Mouse (Mus musculus) hindbrain, embryonic 13.5 days (tissue): ENCODE data around the gene Cep170b. TPM values are rescaled to one million over a fixed set of nuclear protein-coding genes. Genes with fewer than 3 reads are reported as not detected.

Source experiments
- ATAC-seq: fragments of 200-750 bp; cut with Nextera tagmentation; 2 replicates; pipeline ENCODE4 v1.8.0; 2017; ENCODE audit warnings: moderate TSS enrichment; ENCODE audit not compliant: low FRiP score
- H3K27ac ChIP-seq: fragments of 300-500 bp; sonication (generic); 2 replicates; pipeline ENCODE4 v1.5.1; 2015; ENCODE audit warnings: inconsistent platforms, mild to moderate bottlenecking, moderate library complexity
- H3K27me3 ChIP-seq: fragments of 300-500 bp; sonication (generic); 2 replicates; pipeline ENCODE4 v1.6.1; 2015; ENCODE audit warnings: mild to moderate bottlenecking, inconsistent platforms
- H3K36me3 ChIP-seq: fragments of 300-500 bp; sonication (generic); 2 replicates; pipeline ENCODE4 v1.6.1; 2015; ENCODE audit warnings: mild to moderate bottlenecking, inconsistent platforms
- H3K4me1 ChIP-seq: fragments of 300-500 bp; sonication (generic); replicated peaks from 2 replicates; pipeline ENCODE4 v1.6.1; 2015; ENCODE audit warnings: inconsistent platforms
- H3K4me2 ChIP-seq: fragments of 300-500 bp; sonication (generic); 2 replicates; pipeline ENCODE4 v1.6.1; 2015; ENCODE audit warnings: inconsistent platforms, mild to moderate bottlenecking, moderate library complexity
- H3K4me3 ChIP-seq: fragments of 300-500 bp; sonication (generic); 2 replicates; pipeline ENCODE4 v1.5.1; 2015; ENCODE audit warnings: mild to moderate bottlenecking, inconsistent platforms
- H3K9ac ChIP-seq: fragments of 300-500 bp; sonication (generic); 2 replicates; pipeline ENCODE4 v1.6.1; 2015; ENCODE audit warnings: mild to moderate bottlenecking, inconsistent platforms
- H3K9me3 ChIP-seq: fragments of 300-500 bp; sonication (generic); 2 replicates; pipeline ENCODE4 v1.6.1; 2016; ENCODE audit warnings: inconsistent platforms
- WGBS: fragments of 180-500 bp; shearing (Covaris S2); methylation state at CpG from one replicate; pipeline ENCODE4 v1.1.7; 2015; 5-methylcytosine and 5-hydroxymethylcytosine counted together
- microRNA-seq: library from miRNA; unstranded; fragments of <30 nt; microRNA quantifications from one replicate; pipeline ENCODE4, GENCODE M21; 2016
- polyA plus RNA-seq: library from polyadenylated mRNA; unstranded; fragments of >200 nt; fragmentation: Nextera tagmentation; extraction: Ambion mirVana; gene quantifications from 2 replicates; pipeline ENCODE4 v1.2.1, GENCODE M21; 2015

Gene Cep170b
- polyA plus RNA-seq, 1 experiment from 2014 or later = 24.2 TPM

DNA sequence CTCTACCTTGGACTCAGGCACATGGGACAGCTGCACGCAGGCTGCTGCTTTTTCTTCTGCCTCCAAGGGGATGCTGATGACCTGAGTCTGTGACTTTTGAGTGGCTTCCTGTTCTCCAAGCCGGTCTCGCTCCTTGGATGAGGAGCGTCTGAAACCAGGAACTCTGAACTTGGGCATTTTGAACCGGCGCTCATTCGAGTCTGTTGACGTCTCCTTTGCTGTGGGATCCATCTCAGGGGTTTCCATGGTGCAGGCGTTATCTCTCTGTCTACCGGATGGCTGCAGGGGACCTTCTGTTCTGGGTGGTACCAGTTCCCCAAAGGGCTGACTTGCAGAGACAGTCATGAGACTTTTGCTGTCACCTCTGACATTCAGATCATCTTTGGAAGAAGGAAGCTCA, 54.2 kb downstream of the Cep170b start:
- no peak overlapping the region for H3K9ac ChIP-seq
- no peaks in the 10 kb centered on the region for H3K36me3 ChIP-seq
- H3K9me3 ChIP-seq = peaks cover 5% of the 10 kb centered on the region; the same call in 1 of the 2 replicates
- no peaks in the 10 kb centered on the region for H3K4me1 ChIP-seq
- no peak overlapping the region for H3K27ac ChIP-seq
- no peak overlapping the region for H3K4me3 ChIP-seq
- no peak overlapping the region for H3K4me2 ChIP-seq
- 95% methylated on average over 10 of the region's 10 CpGs for WGBS
- ATAC-seq = no peak
- H3K27me3 ChIP-seq = no peaks in the 10 kb centered on the region

GRCm38 (mm10) chr12:112791026-112791425, 70.8 kb downstream of the Cep170b start:
- Histone ChIP-seq H3K9me3 (no peaks in the 10 kb centered on the region), H3K4me3 (no peak overlapping the region), H3K27ac (no peak overlapping the region), H3K9ac (no peak overlapping the region), H3K4me1 (peaks cover 14% of the 10 kb centered on the region), H3K4me2 (no peak overlapping the region), H3K36me3 (no peaks in the 10 kb centered on the region), H3K27me3 (0 out of 2 replicates have a peak, but pooled peaks cover 7% of the 10 kb centered on the region)
- WGBS = 84% methylated on average over 8 of the region's 8 CpGs
- ATAC-seq = no peak

DNA sequence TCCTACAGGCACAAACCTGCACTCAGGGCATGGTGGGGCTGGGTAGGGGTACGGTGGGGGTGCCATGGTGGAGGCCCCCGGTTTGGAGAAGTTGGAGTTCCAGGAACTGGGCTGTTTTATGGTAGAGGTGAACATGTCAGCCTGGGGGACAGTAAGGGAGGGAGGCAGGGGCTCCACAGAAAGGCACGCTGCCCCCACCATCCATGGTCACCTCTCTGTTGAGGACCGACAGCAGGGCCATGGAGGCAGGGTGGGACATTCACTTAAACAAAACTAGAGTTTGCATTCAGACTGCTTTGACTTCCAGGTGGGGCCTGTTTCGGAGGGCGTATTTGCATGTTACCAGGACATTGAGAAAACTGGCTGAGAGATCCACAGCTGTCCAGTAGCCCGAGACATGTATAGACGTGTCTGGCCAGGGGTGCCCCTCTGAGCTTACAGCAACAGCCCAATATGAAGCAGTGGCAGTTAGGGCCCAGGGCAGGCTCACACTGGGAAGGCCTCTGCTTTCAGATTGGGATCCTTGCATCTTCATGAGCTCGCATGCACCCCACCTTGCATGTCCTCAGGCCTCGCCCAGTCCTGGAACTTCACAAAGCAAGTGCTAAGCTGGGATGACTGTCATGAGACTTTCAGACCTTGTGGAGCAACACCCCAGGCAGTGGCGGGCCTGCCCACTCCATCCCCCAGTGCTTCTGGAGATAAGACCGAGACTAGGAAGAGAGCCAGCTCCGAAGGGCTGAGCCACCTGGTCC, 73.5 kb downstream of the Cep170b start:
- H3K36me3 ChIP-seq = no peaks in the 10 kb centered on the region
- no peak overlapping the region for H3K27ac ChIP-seq
- H3K4me1 ChIP-seq = peaks cover 25% of the 10 kb centered on the region
- H3K9ac ChIP-seq = no peak overlapping the region
- no peak overlapping the region for H3K4me2 ChIP-seq
- no peaks in the 10 kb centered on the region for H3K9me3 ChIP-seq
- H3K4me3 ChIP-seq = no peak overlapping the region
- H3K27me3 ChIP-seq = 0 out of 2 replicates have a peak, but pooled peaks cover 15% of the 10 kb centered on the region
- 76% methylated on average over 13 of the region's 13 CpGs for WGBS
- ATAC-seq = no peak

- 38% methylated on average over 7 of the region's 7 CpGs for WGBS
- no peaks in the 10 kb centered on the region for H3K36me3 ChIP-seq
- peaks cover 25% of the 10 kb centered on the region for H3K4me1 ChIP-seq
- H3K27me3 ChIP-seq = peaks cover 21% of the 10 kb centered on the region
- H3K4me2 ChIP-seq = no peak overlapping the region
- no peak overlapping the region for H3K27ac ChIP-seq
- no peak for ATAC-seq
- H3K4me3 ChIP-seq = no peak overlapping the region
- H3K9ac ChIP-seq = no peak overlapping the region
- H3K9me3 ChIP-seq = no peaks in the 10 kb centered on the region
Observed at GRCm38 (mm10) chr12:112794356-112794816, 74.1 kb downstream of the Cep170b start.

- Histone ChIP-seq H3K4me3 (no peak overlapping the region), H3K4me2 (no peak overlapping the region), H3K9ac (no peak overlapping the region), H3K4me1 (peaks cover 25% of the 10 kb centered on the region), H3K27me3 (peaks cover 27% of the 10 kb centered on the region), H3K9me3 (no peaks in the 10 kb centered on the region), H3K27ac (no peak overlapping the region), H3K36me3 (no peaks in the 10 kb centered on the region)
- no peak for ATAC-seq
- WGBS = 86% methylated on average over 5 of the region's 5 CpGs
Observed at GRCm38 (mm10) chr12:112794998-112795397, 74.7 kb downstream of the Cep170b start.

- 78% methylated on average over 12 of the region's 18 CpGs for WGBS
- H3K4me1 ChIP-seq = peaks cover 25% of the 10 kb centered on the region
- H3K4me3 ChIP-seq = no peak overlapping the region
- no peak overlapping the region for H3K9ac ChIP-seq
- H3K27ac ChIP-seq = no peak overlapping the region
- no peak for ATAC-seq
- H3K27me3 ChIP-seq = peaks cover 32% of the 10 kb centered on the region
- no peaks in the 10 kb centered on the region for H3K36me3 ChIP-seq
- H3K9me3 ChIP-seq = no peaks in the 10 kb centered on the region
- no peak overlapping the region for H3K4me2 ChIP-seq
Observed at GRCm38 (mm10) chr12:112795466-112796104, 75.3 kb downstream of the Cep170b start.

Small RNAs within 50 kb of the gene (microRNA-seq; reads per million reads assigned to microRNA genes)
- gene Mir6940 = 1.2 reads per million

Other genes with a start within 250 kb of the Cep170b start
- 0.12 TPM in 1 of 2 replicates, not detected in the other for gene A530016L24Rik, start 231.0 kb upstream of the Cep170b start, polyA plus RNA-seq
- gene Tmem179, start 203.7 kb upstream of the Cep170b start, polyA plus RNA-seq = 40.8 and 44.4 TPM in 2 replicates
- 1.1 and 1.6 TPM in 2 replicates for gene Inf2, start 131.7 kb upstream of the Cep170b start, polyA plus RNA-seq
- gene Adssl1, start 100.4 kb upstream of the Cep170b start, polyA plus RNA-seq = 3.1 and 3.2 TPM in 2 replicates
- gene Siva1, start 75.8 kb upstream of the Cep170b start, polyA plus RNA-seq = 62.6 and 63.8 TPM in 2 replicates
- 60.8 and 64.5 TPM in 2 replicates for gene Akt1, start 45.6 kb upstream of the Cep170b start, polyA plus RNA-seq
- gene Zbtb42, start 41.6 kb upstream of the Cep170b start, polyA plus RNA-seq = 3.6 and 4.6 TPM in 2 replicates
- gene Pld4, start 40.2 kb downstream of the Cep170b start, polyA plus RNA-seq = 6.4 and 7.0 TPM in 2 replicates
- 0.84 and 0.86 TPM in 2 replicates for gene Ahnak2, start 82.2 kb downstream of the Cep170b start, polyA plus RNA-seq
- gene Clba1, start 88.5 kb downstream of the Cep170b start, polyA plus RNA-seq = 20.0 and 21.9 TPM in 2 replicates
- 55.3 and 60.5 TPM in 2 replicates for gene Cdca4, start 109.0 kb downstream of the Cep170b start, polyA plus RNA-seq
- not detected in 2 replicates for gene Gpr132, start 147.8 kb downstream of the Cep170b start, polyA plus RNA-seq
- gene Jag2, start 209.3 kb downstream of the Cep170b start, polyA plus RNA-seq = 8.4 and 10.7 TPM in 2 replicates
- 59.2 and 59.8 TPM in 2 replicates for gene Nudt14, start 221.7 kb downstream of the Cep170b start, polyA plus RNA-seq